In the genomic region with DNA sequence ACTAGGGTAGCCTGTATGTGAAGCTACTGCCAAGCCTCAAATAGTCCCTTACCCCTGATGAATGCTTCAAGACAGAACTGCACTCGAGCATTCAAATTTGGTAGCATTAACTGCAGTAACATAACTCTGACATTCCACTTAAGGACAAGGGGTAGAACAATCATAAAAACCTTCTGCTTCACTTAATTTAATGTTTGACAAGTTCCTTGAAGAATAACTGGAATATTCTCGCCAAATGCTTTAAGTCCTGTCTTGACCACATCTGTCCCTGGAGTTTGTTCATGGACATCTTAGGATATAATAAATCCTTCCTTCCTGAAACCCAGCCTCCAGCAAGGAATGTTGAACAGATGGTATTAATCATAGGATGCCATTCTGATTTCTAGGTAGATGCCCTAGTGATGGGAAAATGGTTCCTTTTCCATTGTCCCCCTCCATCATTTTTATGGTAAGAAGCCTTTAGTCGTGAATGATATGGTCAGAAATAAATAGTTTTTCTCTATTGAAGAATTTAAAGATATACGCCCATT, we compare ENCODE assay signal across 18 mouse cellular contexts.
DNase-seq lines count a peak whose midpoint lies in the region; ATAC-seq and TF ChIP-seq lines count a peak whose summit lies in the region.
"Had no signal": no experiment of that assay in that cellular context is flagged by ENCODE, and none has a peak within 500 bp of the region (broad histone marks: within the 10 kb centered on the region; RNA-seq: fewer than 3 reads in every experiment).

No protein-coding gene starts in this region.

- no peak overlapping the region for H3K9ac ChIP-seq in embryonic facial prominence, embryonic 14.5 days (ENCODE audit: low read depth, low read length)
- H3K9ac ChIP-seq: embryonic facial prominence, embryonic 12.5 days; forebrain, embryonic 15.5 days; heart, embryonic 12.5 days; hindbrain, embryonic 15.5 days had no signal

- DNase-seq in kidney, adult 2 months: peak; percentile 22
- DNase-seq in kidney, adult 9 months: no peak
- DNase-seq in Muller cell, postnatal 12 days (ENCODE audit: inconsistent ontology term): peak; percentile 12
- DNase-seq in embryonic facial prominence, embryonic 14.5 days (ENCODE audit: low spot score): peak; percentile 50
- peak; percentile 59 for DNase-seq in mesoderm, embryonic 11.5 days (ENCODE audit: low read depth, low spot score)
- no peak for DNase-seq in heart, adult 11 months
- DNase-seq in heart, postnatal 4 days: no peak
- DNase-seq: adrenal gland, adult 8-10 months; adrenal gland, postnatal 36 days; cerebellum, adult 2 months; gastrocnemius, postnatal 14 days; kidney, adult 18-20 months had no signal

- H3K4me2 ChIP-seq in embryonic facial prominence, embryonic 14.5 days (ENCODE audit: low read depth, low read length): no peak overlapping the region
- H3K4me2 ChIP-seq: embryonic facial prominence, embryonic 12.5 days; forebrain, embryonic 15.5 days; heart, embryonic 12.5 days; hindbrain, embryonic 15.5 days had no signal

- H3K4me3 ChIP-seq in kidney, adult 2 months (ENCODE audit: insufficient read depth, low read depth, low read length): no peak overlapping the region
- no peak overlapping the region for H3K4me3 ChIP-seq in embryonic facial prominence, embryonic 14.5 days (ENCODE audit: low read depth, low read length)
- H3K4me3 ChIP-seq: embryonic facial prominence, embryonic 12.5 days; erythroblast, embryonic 14.5 days; forebrain, embryonic 10.5 days; forebrain, embryonic 15.5 days; heart, embryonic 12.5 days; hindbrain, embryonic 15.5 days had no signal

- no peak for ATAC-seq in embryonic facial prominence, embryonic 14.5 days (ENCODE audit: low read depth)
- ATAC-seq: forebrain, embryonic 15.5 days had no signal

- no peaks in the 10 kb centered on the region; the same call in 1 of the 2 replicates for H3K4me1 ChIP-seq in kidney, adult 2 months (ENCODE audit: control insufficient read depth, insufficient read depth, low read length)
- peaks cover 20% of the 10 kb centered on the region for H3K4me1 ChIP-seq in embryonic facial prominence, embryonic 14.5 days (ENCODE audit: control insufficient read depth, insufficient read depth, low read length)
- H3K4me1 ChIP-seq: heart, embryonic 12.5 days; hindbrain, embryonic 15.5 days had no signal

- TF ChIP-seq POLR2A in kidney, adult 2 months (IDR thresholded peaks at IDR 0.05; ENCODE audit: low read depth, low read length): no peak

- no peaks in the 10 kb centered on the region for H3K36me3 ChIP-seq in kidney, adult 2 months (ENCODE audit: control insufficient read depth, insufficient read depth, low read length)
- H3K36me3 ChIP-seq in embryonic facial prominence, embryonic 14.5 days (ENCODE audit: control insufficient read depth, insufficient read depth, low read length): no peaks in the 10 kb centered on the region
- H3K36me3 ChIP-seq: embryonic facial prominence, embryonic 12.5 days; forebrain, embryonic 10.5 days; forebrain, embryonic 15.5 days; heart, embryonic 12.5 days; hindbrain, embryonic 15.5 days had no signal

- TF ChIP-seq CTCF in kidney, adult 2 months (conservative IDR thresholded peaks at IDR 0.05; ENCODE audit: insufficient read depth, insufficient read length, low read depth, low read length): no peak

- no peaks in the 10 kb centered on the region; the same call in 1 of the 2 replicates for H3K27me3 ChIP-seq in kidney, adult 2 months (replicated peaks; ENCODE audit: control insufficient read depth, insufficient read depth, low read length)
- no peaks in the 10 kb centered on the region for H3K27me3 ChIP-seq in embryonic facial prominence, embryonic 14.5 days (replicated peaks; ENCODE audit: control insufficient read depth, insufficient read depth, low read length)
- H3K27me3 ChIP-seq: embryonic facial prominence, embryonic 12.5 days; forebrain, embryonic 15.5 days; heart, embryonic 12.5 days; hindbrain, embryonic 15.5 days had no signal

- no peaks in the 10 kb centered on the region for H3K9me3 ChIP-seq in embryonic facial prominence, embryonic 14.5 days (ENCODE audit: control insufficient read depth, low read length)
- H3K9me3 ChIP-seq: embryonic facial prominence, embryonic 12.5 days; forebrain, embryonic 10.5 days; forebrain, embryonic 15.5 days; heart, embryonic 12.5 days; hindbrain, embryonic 15.5 days had no signal

- WGBS in kidney, adult 2 months: 54% methylated on average over 4 of the region's 4 CpGs
- 48% methylated on average over 4 of the region's 4 CpGs for WGBS in embryonic facial prominence, embryonic 14.5 days

- H3K27ac ChIP-seq in kidney, adult 2 months (ENCODE audit: insufficient read depth, low read depth, low read length): no peak overlapping the region
- H3K27ac ChIP-seq in embryonic facial prominence, embryonic 14.5 days (replicated peaks; ENCODE audit: low read depth, low read length): no peak overlapping the region
- H3K27ac ChIP-seq: embryonic facial prominence, embryonic 12.5 days; forebrain, embryonic 10.5 days; forebrain, embryonic 15.5 days; hindbrain, embryonic 15.5 days had no signal

Comparison
In these comparisons a context has a peak if more than half of its experiments do, and no peak if none do; other contexts are left out.
1. DNase-seq: peak in kidney, adult 2 months (single experiment), Muller cell, postnatal 12 days (single experiment), embryonic facial prominence, embryonic 14.5 days (single experiment) and mesoderm, embryonic 11.5 days (single experiment); none in kidney, adult 9 months (single experiment), heart, adult 11 months (single experiment) and heart, postnatal 4 days (single experiment).